Mouse (Mus musculus) cerebellum, postnatal 14 days (tissue): ENCODE results near the gene Il11ra2.
"Not testable (repeated sequence)": the region's sequence is repeated elsewhere in the genome, so short reads cannot be mapped to it uniquely, and the experiment has no call there.

ENCODE experiments used
- DNase-seq, 2 experiments: peaks; one replicate each; pipeline ENCODE4 v3.0.0; 2021; ENCODE audit warnings: mixed read lengths in 2 of 2

Gene Il11ra2

DNA sequence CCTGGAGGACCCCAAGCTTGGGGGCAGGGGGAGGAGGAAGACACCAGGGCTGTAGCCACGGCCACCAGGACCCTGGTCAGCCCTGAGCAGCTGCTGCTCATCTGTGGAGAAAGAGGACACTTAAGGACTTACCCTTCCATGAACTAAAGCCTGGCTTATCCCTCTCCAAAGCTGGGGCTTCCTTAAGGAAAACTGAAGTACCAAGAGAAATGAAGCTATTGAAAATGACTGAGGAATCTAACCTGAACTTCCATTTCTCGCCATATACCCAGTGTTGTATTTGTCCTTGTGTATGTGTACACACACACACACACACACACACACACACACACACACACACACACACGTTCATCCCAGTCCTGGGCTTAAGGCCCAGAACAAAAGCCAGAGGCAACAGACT is at the start of gene Il11ra2:
Gene Il11ra2 (minus strand): TSS at position 101 of the 400 bp plus-strand sequence.
- DNase-seq: not testable (repeated sequence)

DNA sequence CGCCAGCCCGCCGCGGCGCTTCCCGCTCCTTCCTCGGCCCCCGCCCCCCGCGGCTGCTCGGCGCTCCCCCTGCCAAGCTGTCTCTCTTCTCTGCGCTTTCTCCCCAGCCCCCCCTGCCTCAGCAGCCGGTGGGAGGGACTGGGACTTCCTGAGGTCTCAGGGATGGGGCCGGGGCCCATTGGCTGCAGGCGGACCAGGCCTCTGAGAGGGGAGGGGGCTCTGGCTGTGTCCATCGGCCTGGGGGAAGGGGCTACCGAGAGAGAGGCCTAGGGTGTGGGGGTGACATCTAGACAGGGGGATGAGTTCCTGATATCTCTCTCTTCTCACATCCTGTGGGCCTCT is 20.5 kb upstream of the Il11ra2 start:
- not testable (repeated sequence) for DNase-seq

- DNase-seq: not testable (repeated sequence)
Measured at GRCm38 (mm10) chr4:42681473-42682182, 19.9 kb upstream of the Il11ra2 start.

DNA sequence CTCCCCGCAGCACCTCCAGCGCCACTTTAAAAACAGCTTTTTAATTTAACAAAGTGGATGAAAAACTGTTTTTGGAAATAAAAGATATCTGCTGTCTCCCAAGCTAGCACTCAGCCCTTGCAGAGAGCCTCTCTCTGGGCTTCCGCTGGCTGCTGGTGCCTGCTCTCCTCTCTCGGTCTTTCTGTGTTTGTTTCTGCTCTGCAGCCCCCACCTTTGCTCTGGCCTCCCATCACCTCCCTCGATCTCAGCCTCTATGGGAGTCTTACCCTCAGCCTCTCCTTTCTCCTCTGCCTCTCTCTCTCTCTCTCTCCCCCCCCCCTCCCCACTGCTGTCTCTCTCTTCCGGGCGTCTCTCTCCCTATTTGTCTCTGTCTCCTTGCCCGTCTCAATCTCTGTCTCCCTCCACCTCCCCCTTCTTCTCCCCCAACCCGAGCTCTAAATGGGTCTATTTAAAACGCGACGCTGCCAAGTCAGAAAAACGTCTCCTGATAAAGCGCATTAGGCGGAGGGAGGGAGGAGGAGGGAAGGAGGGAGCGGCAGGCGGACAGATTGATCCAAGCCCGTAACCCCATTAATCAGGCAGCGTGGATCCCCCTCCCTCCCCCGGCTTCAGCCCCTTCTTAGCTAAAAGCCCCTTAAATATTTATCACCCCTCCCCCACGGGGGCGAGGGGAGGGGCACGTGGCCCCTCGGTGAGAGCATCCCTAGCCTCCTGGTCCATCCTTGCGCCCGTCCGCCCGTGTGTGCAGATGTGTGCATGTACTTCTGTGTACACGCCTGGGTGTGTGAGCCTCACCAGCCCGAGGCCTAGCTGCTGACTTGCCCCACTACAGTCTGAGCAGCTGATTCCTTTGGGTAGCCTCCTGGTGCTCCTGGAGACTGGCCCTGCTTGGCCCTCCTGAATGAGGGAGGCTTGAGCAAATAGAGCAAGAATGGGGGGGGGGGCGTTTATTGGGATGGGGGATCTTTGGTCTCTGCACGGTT is 19.0 kb upstream of the Il11ra2 start:
- not testable (repeated sequence) for DNase-seq

DNA sequence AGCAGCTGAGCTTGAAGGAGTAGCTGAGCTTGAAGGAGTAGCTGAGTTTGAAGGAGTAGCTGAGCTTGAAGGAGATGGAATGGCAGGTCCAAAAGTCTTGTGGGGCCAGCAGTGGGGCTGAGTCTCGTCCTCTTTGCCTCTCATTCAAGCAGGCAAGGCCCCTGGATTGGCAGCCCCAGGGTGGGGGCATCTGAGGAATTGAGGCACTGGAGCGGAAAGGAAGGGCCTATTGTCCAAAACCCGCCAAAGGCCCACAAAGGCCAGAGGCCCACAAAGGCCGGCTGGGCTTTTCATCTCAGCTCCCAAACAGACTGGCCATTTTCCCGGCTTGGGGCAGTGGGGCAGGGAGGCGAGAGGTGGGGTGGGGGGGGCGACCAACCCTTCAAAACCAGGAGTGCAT is 17.7 kb upstream of the Il11ra2 start:
- DNase-seq: not testable (repeated sequence)

- not testable (repeated sequence) for DNase-seq
Measured at GRCm38 (mm10) chr4:42675415-42675814, 13.7 kb upstream of the Il11ra2 start.

DNA sequence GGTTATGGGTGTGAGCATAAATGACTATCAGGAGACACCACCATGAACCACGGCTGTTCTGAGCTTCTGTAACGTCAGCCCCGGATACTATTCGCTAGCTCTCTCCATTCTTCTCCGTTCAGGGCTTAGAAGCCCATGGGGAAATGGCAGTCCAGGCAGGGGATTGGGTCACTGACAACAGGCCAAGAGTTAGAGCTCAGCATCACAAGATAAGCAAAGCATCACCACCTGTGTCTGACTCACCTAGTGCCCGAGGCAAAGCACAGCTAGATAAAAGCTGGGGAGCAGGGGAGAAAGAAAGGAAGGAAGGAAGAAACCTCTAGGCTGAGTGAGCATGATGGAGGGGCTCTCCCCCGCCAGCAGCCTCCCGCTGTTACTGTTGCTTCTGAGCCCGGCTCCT is 6.7 kb downstream of the Il11ra2 start, which contains the start of gene Ccl27b:
Gene Ccl27b (plus strand): TSS at position 301 of the 400 bp plus-strand sequence.
- not testable (repeated sequence) for DNase-seq

GRCm38 (mm10) chr4:42629419-42629818 is 32.3 kb downstream of the Il11ra2 start, which contains the start of gene Gm2564:
Gene Gm2564, plus strand, starts transcription at chr4:42629719.
- not testable (repeated sequence) for DNase-seq

DNA sequence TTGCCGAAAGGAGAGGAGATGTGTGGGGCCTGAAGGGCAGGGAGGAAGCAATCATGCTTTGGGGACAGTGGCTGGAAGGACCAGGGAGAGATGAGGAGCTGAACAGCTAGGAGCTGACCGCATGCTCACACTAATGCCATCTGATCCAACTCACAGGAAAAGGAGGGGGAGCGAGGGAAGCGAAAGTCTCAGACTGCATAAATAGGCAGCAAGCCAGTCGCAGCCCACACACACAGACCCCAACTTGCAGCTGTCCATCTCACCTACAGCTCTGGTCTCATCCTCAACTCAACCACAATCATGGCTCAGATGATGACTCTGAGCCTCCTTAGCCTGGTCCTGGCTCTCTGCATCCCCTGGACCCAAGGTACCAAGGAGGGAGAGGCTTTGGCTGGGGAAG is 49.8 kb downstream of the Il11ra2 start, which contains the start of gene Gm10591:
Gene Gm10591 (plus strand): TSS at position 301 of the 400 bp plus-strand sequence.
- DNase-seq: not testable (repeated sequence)
